Mouse (Mus musculus): ENCODE measurements at regions not wholly inside any gene's neighbourhood (a gene's known extent, or its start where the extent isn't known, plus 50 kb on each side); places are given as distances from the start of the nearest gene placed in this dataset.

DNA sequence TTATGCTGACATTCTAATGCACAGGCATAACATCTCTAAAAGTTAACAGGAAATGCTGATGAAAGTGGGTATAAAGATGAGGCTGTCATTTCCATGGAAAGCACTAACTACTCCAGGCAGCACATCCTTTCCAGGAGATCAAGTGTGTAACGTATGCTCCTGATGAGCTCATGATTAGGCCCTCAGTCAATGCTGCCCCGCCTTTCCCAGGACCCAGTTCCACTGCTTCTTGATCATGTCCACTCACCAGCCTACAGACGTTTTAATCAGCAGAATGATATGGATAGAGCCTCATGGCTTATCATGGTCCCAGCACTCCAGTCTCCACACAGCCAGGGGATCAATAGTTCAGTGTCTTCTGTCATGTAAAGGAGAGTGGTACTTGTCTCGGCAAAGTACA lies 71.7 kb upstream of the Tcerg1l start:
- no peak for TF ChIP-seq CTCF (IDR thresholded peaks at IDR 0.05; ENCODE audit: low read depth, low read length)
- no peak for TF ChIP-seq EP300 (IDR thresholded peaks at IDR 0.05; ENCODE audit: insufficient read depth, low read depth, low read length)
- no peak for TF ChIP-seq POLR2A (IDR thresholded peaks at IDR 0.05; ENCODE audit: insufficient read depth, low read length)

DNA sequence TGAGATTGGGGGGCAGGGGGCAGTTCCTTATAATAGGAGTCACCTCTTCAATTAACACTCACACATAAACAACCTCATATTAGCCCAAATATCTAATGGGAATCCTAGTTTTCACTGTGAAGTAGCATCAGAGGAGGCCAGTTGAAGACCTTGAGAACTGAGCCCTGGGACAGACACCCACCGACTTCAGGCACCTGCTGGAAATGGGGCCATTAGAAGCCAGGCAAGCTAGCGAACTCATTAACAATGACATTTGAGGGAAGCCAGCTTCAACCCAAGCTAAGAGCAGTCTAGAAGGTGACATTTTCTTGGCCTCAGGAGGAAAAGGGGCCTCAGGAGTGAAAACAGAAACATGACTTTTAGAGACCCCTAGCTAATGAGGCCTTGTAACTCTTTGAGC lies 70.9 kb upstream of the Tcerg1l start:
- no peak overlapping the region for H3K9ac ChIP-seq (ENCODE audit: low read depth, poor library complexity, severe bottlenecking)
- no peak overlapping the region for H3K27ac ChIP-seq (ENCODE audit: insufficient read depth, low read length)
- peaks cover 1% of the 10 kb centered on the region for H3K4me1 ChIP-seq (ENCODE audit: control insufficient read depth, insufficient read depth, low read length)
- H3K27me3 ChIP-seq (ENCODE audit: control insufficient read depth, insufficient read depth, low read length, poor library complexity, severe bottlenecking), result no peaks in the 10 kb centered on the region
- no peak overlapping the region for H3K4me3 ChIP-seq (ENCODE audit: low read depth, low read length)
- TF ChIP-seq POLR2A (IDR thresholded peaks at IDR 0.05; ENCODE audit: insufficient read depth, low read length) (no peak), CTCF (IDR thresholded peaks at IDR 0.05; ENCODE audit: low read depth, low read length) (no peak), EP300 (IDR thresholded peaks at IDR 0.05; ENCODE audit: insufficient read depth, low read depth, low read length) (no peak)
- H3K36me3 ChIP-seq (ENCODE audit: control insufficient read depth, insufficient read depth, low read length, poor library complexity, severe bottlenecking), result no peaks in the 10 kb centered on the region
- H3K9me3 ChIP-seq (replicated peaks; ENCODE audit: control insufficient read depth, insufficient read depth, low read length, poor library complexity, severe bottlenecking), result no peaks in the 10 kb centered on the region

More for the DNA sequence above, 71.7 kb upstream of the Tcerg1l start:
- no peak overlapping the region for H3K9ac ChIP-seq (ENCODE audit: low read depth, poor library complexity, severe bottlenecking)
- no peak overlapping the region for H3K4me3 ChIP-seq (ENCODE audit: low read depth, low read length)
- no peak overlapping the region for H3K27ac ChIP-seq (ENCODE audit: insufficient read depth, low read length)
- H3K27me3 ChIP-seq (ENCODE audit: control insufficient read depth, insufficient read depth, low read length, poor library complexity, severe bottlenecking), result no peaks in the 10 kb centered on the region
- H3K36me3 ChIP-seq (ENCODE audit: control insufficient read depth, insufficient read depth, low read length, poor library complexity, severe bottlenecking), result no peaks in the 10 kb centered on the region
- no peaks in the 10 kb centered on the region for H3K9me3 ChIP-seq (replicated peaks; ENCODE audit: control insufficient read depth, insufficient read depth, low read length, poor library complexity, severe bottlenecking)
- peaks cover 1% of the 10 kb centered on the region for H3K4me1 ChIP-seq (ENCODE audit: control insufficient read depth, insufficient read depth, low read length)

DNA sequence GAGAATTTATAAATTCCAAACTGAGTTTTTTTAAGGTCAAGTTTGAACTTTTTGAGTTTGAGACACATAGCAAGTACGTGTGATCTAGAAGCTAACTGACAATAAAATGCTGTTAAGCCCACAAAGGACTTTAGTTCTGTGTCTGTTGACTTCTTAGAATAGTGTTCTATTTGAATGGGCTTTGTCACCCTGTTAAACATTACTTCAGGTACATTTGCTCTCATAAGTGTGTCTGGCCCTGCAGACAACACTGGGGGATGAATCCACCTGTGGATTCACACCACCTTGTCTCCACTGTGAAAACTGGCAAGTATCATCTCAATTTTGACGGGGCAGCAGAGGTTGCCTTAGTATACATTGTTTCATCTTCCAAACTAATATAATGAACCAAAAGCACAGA lies 70.5 kb upstream of the Tcerg1l start:
- Histone ChIP-seq H3K36me3 (ENCODE audit: control insufficient read depth, insufficient read depth, low read length, poor library complexity, severe bottlenecking) (no peaks in the 10 kb centered on the region), H3K27ac (ENCODE audit: insufficient read depth, low read length) (no peak overlapping the region), H3K4me3 (ENCODE audit: low read depth, low read length) (no peak overlapping the region), H3K9me3 (replicated peaks; ENCODE audit: control insufficient read depth, insufficient read depth, low read length, poor library complexity, severe bottlenecking) (no peaks in the 10 kb centered on the region), H3K9ac (ENCODE audit: low read depth, poor library complexity, severe bottlenecking) (no peak overlapping the region), H3K4me1 (ENCODE audit: control insufficient read depth, insufficient read depth, low read length) (peaks cover 1% of the 10 kb centered on the region), H3K27me3 (ENCODE audit: control insufficient read depth, insufficient read depth, low read length, poor library complexity, severe bottlenecking) (no peaks in the 10 kb centered on the region)
- TF ChIP-seq CTCF (IDR thresholded peaks at IDR 0.05; ENCODE audit: low read depth, low read length) (no peak), EP300 (IDR thresholded peaks at IDR 0.05; ENCODE audit: insufficient read depth, low read depth, low read length) (no peak), POLR2A (IDR thresholded peaks at IDR 0.05; ENCODE audit: insufficient read depth, low read length) (no peak)

DNA sequence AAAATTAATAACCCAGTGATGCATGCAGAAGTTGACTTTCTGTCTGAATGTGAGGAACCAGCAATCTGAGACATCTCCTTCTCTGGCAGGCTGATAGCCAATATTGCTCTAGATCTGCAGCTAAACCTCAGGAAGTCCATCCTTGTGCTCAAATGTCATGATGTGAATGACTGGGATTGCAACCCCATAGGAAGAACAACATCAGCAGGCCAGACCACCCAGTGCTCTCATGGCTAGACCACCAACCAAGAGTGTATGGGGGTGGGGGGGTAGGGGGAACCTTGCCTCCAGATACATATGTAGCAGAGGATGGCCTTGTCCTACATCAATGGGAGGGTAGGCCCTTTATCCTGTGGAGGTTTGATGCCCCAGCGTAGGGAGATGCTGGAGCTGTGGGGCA lies 69.9 kb upstream of the Tcerg1l start:
- H3K9ac ChIP-seq (ENCODE audit: low read depth, poor library complexity, severe bottlenecking), result no peak overlapping the region
- no peaks in the 10 kb centered on the region for H3K9me3 ChIP-seq (replicated peaks; ENCODE audit: control insufficient read depth, insufficient read depth, low read length, poor library complexity, severe bottlenecking)
- TF ChIP-seq POLR2A (IDR thresholded peaks at IDR 0.05; ENCODE audit: insufficient read depth, low read length) (no peak), EP300 (IDR thresholded peaks at IDR 0.05; ENCODE audit: insufficient read depth, low read depth, low read length) (no peak), CTCF (IDR thresholded peaks at IDR 0.05; ENCODE audit: low read depth, low read length) (no peak)
- no peaks in the 10 kb centered on the region for H3K27me3 ChIP-seq (ENCODE audit: control insufficient read depth, insufficient read depth, low read length, poor library complexity, severe bottlenecking)
- H3K4me1 ChIP-seq (ENCODE audit: control insufficient read depth, insufficient read depth, low read length), result peaks cover 1% of the 10 kb centered on the region
- H3K36me3 ChIP-seq (ENCODE audit: control insufficient read depth, insufficient read depth, low read length, poor library complexity, severe bottlenecking), result no peaks in the 10 kb centered on the region
- no peak overlapping the region for H3K4me3 ChIP-seq (ENCODE audit: low read depth, low read length)
- H3K27ac ChIP-seq (ENCODE audit: insufficient read depth, low read length), result no peak overlapping the region

DNA sequence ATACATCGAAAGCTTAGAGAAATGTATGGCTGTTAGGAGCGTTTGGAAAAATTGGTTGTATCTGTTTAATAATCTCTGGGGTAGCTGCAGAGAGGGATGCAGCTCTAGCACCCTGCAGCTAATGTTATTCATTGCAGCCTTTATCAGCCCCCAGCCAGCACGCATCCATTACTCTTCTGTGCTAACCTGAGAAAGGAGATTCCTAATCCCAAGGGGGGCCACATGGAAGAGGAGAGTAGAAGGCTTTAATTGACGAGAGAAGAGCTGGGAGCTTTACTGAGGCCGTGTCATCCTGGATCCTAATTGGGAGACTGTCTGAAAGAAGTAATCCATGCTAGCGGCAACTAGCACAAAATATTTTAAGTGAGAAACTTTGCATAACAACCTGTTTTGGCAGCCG lies 60.4 kb upstream of the Tcerg1l start:
- H3K9me3 ChIP-seq (replicated peaks; ENCODE audit: control insufficient read depth, insufficient read depth, low read length, poor library complexity, severe bottlenecking), result no peaks in the 10 kb centered on the region
- TF ChIP-seq POLR2A (IDR thresholded peaks at IDR 0.05; ENCODE audit: insufficient read depth, low read length), result no peak
- no peak for TF ChIP-seq CTCF (IDR thresholded peaks at IDR 0.05; ENCODE audit: low read depth, low read length)
- no peak for TF ChIP-seq EP300 (IDR thresholded peaks at IDR 0.05; ENCODE audit: insufficient read depth, low read depth, low read length)
- H3K9ac ChIP-seq (ENCODE audit: low read depth, poor library complexity, severe bottlenecking), result no peak overlapping the region
- H3K27ac ChIP-seq (ENCODE audit: insufficient read depth, low read length), result no peak overlapping the region
- peaks cover 10% of the 10 kb centered on the region for H3K4me1 ChIP-seq (ENCODE audit: control insufficient read depth, insufficient read depth, low read length)
- no peaks in the 10 kb centered on the region for H3K27me3 ChIP-seq (ENCODE audit: control insufficient read depth, insufficient read depth, low read length, poor library complexity, severe bottlenecking)
- H3K36me3 ChIP-seq (ENCODE audit: control insufficient read depth, insufficient read depth, low read length, poor library complexity, severe bottlenecking), result no peaks in the 10 kb centered on the region
- H3K4me3 ChIP-seq (ENCODE audit: low read depth, low read length), result no peak overlapping the region

DNA sequence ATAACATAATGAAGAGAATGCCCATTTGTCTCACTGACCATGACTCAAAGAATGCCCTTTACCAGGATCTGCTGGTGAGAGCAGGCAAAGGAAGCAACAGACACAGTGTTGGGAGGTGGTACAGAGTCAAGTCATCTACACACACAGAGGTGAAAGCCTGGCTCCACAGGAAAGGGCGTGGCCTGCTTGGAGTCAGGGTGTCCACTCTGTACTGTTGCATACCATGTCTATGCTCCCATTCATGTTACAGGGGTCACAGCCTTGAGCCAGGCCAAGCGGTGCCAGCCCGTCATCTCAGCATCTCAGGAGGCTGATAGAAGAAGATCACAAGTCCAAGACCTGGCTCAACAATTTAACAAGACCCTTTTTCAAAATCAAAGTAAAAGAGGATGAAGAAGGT lies 57.8 kb upstream of the Tcerg1l start:
- TF ChIP-seq POLR2A (IDR thresholded peaks at IDR 0.05; ENCODE audit: insufficient read depth, low read length) (no peak), EP300 (IDR thresholded peaks at IDR 0.05; ENCODE audit: insufficient read depth, low read depth, low read length) (peak; percentile 74; the same call in 1 of the 2 replicates)
- no peak overlapping the region for H3K4me3 ChIP-seq (ENCODE audit: low read depth, low read length)
- peak overlapping the region; percentile 94 for H3K27ac ChIP-seq (ENCODE audit: insufficient read depth, low read length)
- H3K36me3 ChIP-seq (ENCODE audit: control insufficient read depth, insufficient read depth, low read length, poor library complexity, severe bottlenecking), result no peaks in the 10 kb centered on the region
- H3K9ac ChIP-seq (ENCODE audit: low read depth, poor library complexity, severe bottlenecking), result no peak overlapping the region
- H3K4me1 ChIP-seq (ENCODE audit: control insufficient read depth, insufficient read depth, low read length), result peaks cover 12% of the 10 kb centered on the region
- H3K27me3 ChIP-seq (ENCODE audit: control insufficient read depth, insufficient read depth, low read length, poor library complexity, severe bottlenecking), result no peaks in the 10 kb centered on the region
- H3K9me3 ChIP-seq (replicated peaks; ENCODE audit: control insufficient read depth, insufficient read depth, low read length, poor library complexity, severe bottlenecking), result no peaks in the 10 kb centered on the region

Measured in ES-Bruce4 (cell line).